Mouse (Mus musculus) forebrain, embryonic 16.5 days (tissue): ENCODE data around the gene Ms4a4c. TPM values are rescaled to one million over a fixed set of nuclear protein-coding genes. Genes with fewer than 3 reads are reported as not detected.

Experiments used
- polyA plus RNA-seq: library from polyadenylated mRNA; unstranded; fragments of >200 nt; fragmentation: Nextera tagmentation; extraction: Ambion mirVana; gene quantifications from 2 replicates; pipeline ENCODE4 v1.2.1, GENCODE M21; 2015

Gene Ms4a4c
- polyA plus RNA-seq, 1 experiment from 2014 or later, result not detected

Other genes starting within 250 kb of the Ms4a4c start
- gene 1700025F22Rik, start 239.4 kb upstream of the Ms4a4c start, polyA plus RNA-seq, result not detected in 2 replicates
- gene Ms4a13, start 208.0 kb upstream of the Ms4a4c start, polyA plus RNA-seq, result not detected in 2 replicates
- gene Ms4a12, start 172.3 kb upstream of the Ms4a4c start, polyA plus RNA-seq, result not detected in 2 replicates
- not detected in 2 replicates for gene Ms4a1, start 138.5 kb upstream of the Ms4a4c start, polyA plus RNA-seq
- gene Ms4a5, start 120.9 kb upstream of the Ms4a4c start, polyA plus RNA-seq, result not detected in 2 replicates
- not detected in 2 replicates for gene Ms4a14, start 90.3 kb upstream of the Ms4a4c start, polyA plus RNA-seq
- 2.0 and 2.1 TPM in 2 replicates for gene Ms4a7, start 68.6 kb upstream of the Ms4a4c start, polyA plus RNA-seq
- gene Ms4a4a, start 29.2 kb upstream of the Ms4a4c start, polyA plus RNA-seq, result 1.3 and 1.8 TPM in 2 replicates
- gene Ms4a4b, start 38.8 kb downstream of the Ms4a4c start, polyA plus RNA-seq, result not detected in 2 replicates
- gene Ms4a6c, start 64.6 kb downstream of the Ms4a4c start, polyA plus RNA-seq, result 1.5 and 2.1 TPM in 2 replicates
- not detected in 2 replicates for gene Gm8369, start 81.2 kb downstream of the Ms4a4c start, polyA plus RNA-seq
- gene Ms4a6b, start 111.7 kb downstream of the Ms4a4c start, polyA plus RNA-seq, result 1.5 and 2.7 TPM in 2 replicates
- gene Ms4a4d, start 132.0 kb downstream of the Ms4a4c start, polyA plus RNA-seq, result not detected in 2 replicates
- gene Ms4a6d, start 200.1 kb downstream of the Ms4a4c start, polyA plus RNA-seq, result 1.4 and 1.9 TPM in 2 replicates
- gene Ms4a2, start 218.9 kb downstream of the Ms4a4c start, polyA plus RNA-seq, result 0.14 TPM in 1 of 2 replicates, not detected in the other
- gene Ms4a3, start 236.1 kb downstream of the Ms4a4c start, polyA plus RNA-seq, result not detected in 2 replicates